Mouse (Mus musculus): ENCODE results near the gene Pdzd2. TPM values are rescaled to one million over a fixed set of nuclear protein-coding genes. Genes with fewer than 3 reads are reported as not detected.

Pdzd2 gene
- polyA plus RNA-seq, 1 experiment from 2014 or later: 13.7 TPM

DNA sequence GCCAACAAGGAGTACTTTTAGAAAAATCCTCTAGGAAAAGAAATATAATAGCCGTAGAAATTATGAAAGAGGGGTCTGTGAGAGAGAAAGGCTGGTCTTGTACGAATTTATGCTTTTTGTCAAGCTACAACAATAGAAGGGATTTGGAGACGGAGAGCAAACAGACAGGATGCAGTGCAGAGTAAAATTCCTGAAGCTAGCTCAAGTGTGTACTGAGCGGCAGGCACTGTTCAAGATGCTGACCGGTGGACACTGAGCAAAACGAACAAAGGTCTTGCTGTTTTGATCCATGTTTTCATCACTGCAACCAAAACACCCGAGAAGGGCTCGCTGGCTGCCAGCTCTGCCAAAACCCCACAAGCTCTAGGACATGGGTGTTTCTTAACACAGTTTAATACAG is 42.8 kb downstream of the Pdzd2 start:
- H3K27ac ChIP-seq: no peak overlapping the region
- no peak overlapping the region for H3K9ac ChIP-seq
- ATAC-seq (ENCODE audit: insufficient number of reproducible peaks, insufficient read depth, low FRiP score, low TSS enrichment): no peak
- H3K4me2 ChIP-seq (replicated peaks): no peak overlapping the region
- H3K36me3 ChIP-seq: no peaks in the 10 kb centered on the region
- H3K4me1 ChIP-seq: peaks cover 13% of the 10 kb centered on the region
- H3K27me3 ChIP-seq: no peaks in the 10 kb centered on the region
- 51% methylated on average over 8 of the region's 8 CpGs for WGBS
- no peaks in the 10 kb centered on the region for H3K9me3 ChIP-seq
- no peak overlapping the region for H3K4me3 ChIP-seq

DNA sequence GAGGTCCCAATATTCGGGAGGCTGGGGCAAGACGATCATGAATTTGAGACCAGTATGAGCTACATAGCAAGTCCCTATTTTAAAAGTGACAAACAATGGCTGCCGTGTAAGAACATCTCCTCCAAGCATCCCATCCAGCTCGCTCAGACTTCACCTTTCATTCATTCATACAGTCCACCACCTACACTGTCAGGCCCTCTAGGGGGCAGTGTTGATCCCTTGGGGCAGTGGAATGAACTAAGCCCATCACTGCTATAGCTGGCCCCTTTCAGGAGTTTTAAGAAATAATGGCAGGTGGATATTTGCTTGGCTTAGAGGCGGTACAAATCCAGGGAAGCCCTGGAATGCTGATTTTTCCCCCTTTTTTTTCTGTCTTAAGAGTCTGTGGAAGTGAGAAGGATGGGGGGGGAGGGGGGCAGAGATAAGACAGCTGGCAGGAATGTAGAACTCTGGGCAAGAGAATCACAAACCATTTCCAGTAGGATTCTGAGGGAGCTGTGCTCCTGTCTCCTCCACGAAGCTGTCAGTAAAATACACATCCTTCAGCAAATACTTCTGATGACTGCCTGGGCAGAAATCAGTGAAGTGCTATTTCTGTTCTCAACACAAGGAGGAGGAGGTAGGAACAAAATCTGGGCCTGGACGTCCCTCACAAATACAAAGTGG is 49.9 kb downstream of the Pdzd2 start:
- Histone ChIP-seq H3K36me3 (no peaks in the 10 kb centered on the region), H3K4me3 (no peak overlapping the region), H3K27ac (no peak overlapping the region), H3K4me1 (no peaks in the 10 kb centered on the region), H3K9me3 (peaks cover 2% of the 10 kb centered on the region; the same call in 1 of the 2 replicates), H3K4me2 (replicated peaks) (no peak overlapping the region), H3K9ac (no peak overlapping the region), H3K27me3 (no peaks in the 10 kb centered on the region)
- ATAC-seq (ENCODE audit: insufficient number of reproducible peaks, insufficient read depth, low FRiP score, low TSS enrichment): no peak
- WGBS: 83% methylated on average over 7 of the region's 7 CpGs

DNA sequence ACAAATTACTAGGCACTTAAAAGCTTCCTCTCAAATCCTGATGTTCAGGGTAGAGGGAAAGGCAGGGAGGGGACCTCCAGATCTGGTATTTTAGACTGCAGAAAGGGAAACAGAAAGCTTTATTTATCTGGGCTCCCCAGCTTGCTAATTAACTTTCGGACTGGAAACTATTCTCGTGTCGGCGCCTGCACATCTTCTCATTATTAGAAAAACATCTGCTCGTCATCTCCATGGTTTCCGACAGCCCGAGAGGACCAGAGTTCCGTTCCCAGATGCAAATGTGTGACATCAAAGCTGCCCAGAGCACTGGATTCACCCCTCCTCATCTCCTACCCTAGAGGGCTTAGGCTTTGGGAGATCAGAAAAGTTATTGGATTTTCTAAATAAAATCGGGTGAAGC is 57.2 kb downstream of the Pdzd2 start:
- Histone ChIP-seq H3K4me1 (peaks cover 6% of the 10 kb centered on the region; the same call in 1 of the 2 replicates), H3K4me3 (no peak overlapping the region), H3K36me3 (no peaks in the 10 kb centered on the region), H3K9me3 (peaks cover 5% of the 10 kb centered on the region; the same call in 1 of the 2 replicates), H3K9ac (no peak overlapping the region), H3K27ac (no peak overlapping the region), H3K4me2 (replicated peaks) (no peak overlapping the region), H3K27me3 (no peaks in the 10 kb centered on the region)
- ATAC-seq (ENCODE audit: insufficient number of reproducible peaks, insufficient read depth, low FRiP score, low TSS enrichment): no peak; the same call in 1 of the 2 replicates
- 36% methylated on average over 9 of the region's 9 CpGs for WGBS

DNA sequence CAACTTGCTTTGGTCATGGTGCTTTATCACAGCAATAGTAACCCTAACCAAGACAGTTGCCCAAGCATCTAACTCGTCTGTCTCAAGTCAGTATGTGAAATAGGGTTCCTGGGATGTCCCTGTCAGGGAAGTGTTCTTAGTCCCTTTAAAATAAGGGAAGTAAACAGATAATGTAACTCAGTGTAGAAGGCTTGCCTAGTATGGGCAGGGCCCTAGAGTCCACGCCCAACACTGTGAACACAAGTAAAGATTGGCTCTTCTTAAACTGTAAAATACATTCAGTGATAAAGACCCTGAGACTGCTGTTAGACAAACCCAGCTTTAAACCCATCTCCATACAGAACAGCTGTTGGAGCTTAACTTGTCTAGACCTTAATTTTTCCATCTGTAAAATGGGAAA is 57.8 kb downstream of the Pdzd2 start:
- H3K9ac ChIP-seq: no peak overlapping the region
- no peak for ATAC-seq (ENCODE audit: insufficient number of reproducible peaks, insufficient read depth, low FRiP score, low TSS enrichment)
- no peaks in the 10 kb centered on the region for H3K27me3 ChIP-seq
- no peak overlapping the region for H3K4me2 ChIP-seq (replicated peaks)
- peak overlapping the region; percentile 32; the same call in 1 of the 2 replicates for H3K27ac ChIP-seq
- H3K9me3 ChIP-seq: peaks cover 5% of the 10 kb centered on the region; the same call in 1 of the 2 replicates
- H3K4me3 ChIP-seq: no peak overlapping the region
- H3K4me1 ChIP-seq: peaks cover 6% of the 10 kb centered on the region; the same call in 1 of the 2 replicates
- WGBS: 88% methylated on average over 2 of the region's 2 CpGs
- H3K36me3 ChIP-seq: no peaks in the 10 kb centered on the region

DNA sequence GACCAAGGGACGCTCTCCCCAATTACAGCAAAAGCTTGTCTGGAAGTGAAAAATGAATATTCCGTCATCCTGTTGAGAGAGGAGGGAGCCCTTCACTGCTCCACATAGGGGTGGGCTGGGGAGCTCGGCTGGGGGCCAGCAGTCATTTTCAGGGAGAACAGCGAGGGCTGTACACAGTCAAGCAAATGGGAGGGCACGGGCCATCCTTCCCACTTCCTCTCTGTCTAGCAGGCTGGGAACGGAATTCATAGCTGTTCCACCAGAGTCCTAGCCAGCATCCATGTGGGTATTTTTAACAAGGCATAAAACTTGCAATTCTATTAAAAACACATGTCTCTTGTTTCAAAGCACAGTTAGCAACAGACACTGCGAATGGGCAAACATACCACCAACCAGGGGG is 59.0 kb downstream of the Pdzd2 start:
- Histone ChIP-seq H3K9me3 (peaks cover 5% of the 10 kb centered on the region; the same call in 1 of the 2 replicates), H3K4me1 (peaks cover 6% of the 10 kb centered on the region; the same call in 1 of the 2 replicates), H3K4me3 (no peak overlapping the region), H3K27ac (peak overlapping the region; percentile 78), H3K36me3 (no peaks in the 10 kb centered on the region), H3K9ac (no peak overlapping the region), H3K4me2 (replicated peaks) (peak overlapping the region; percentile 21; the same call in 1 of the 2 replicates), H3K27me3 (no peaks in the 10 kb centered on the region)
- 29% methylated on average over 7 of the region's 7 CpGs for WGBS
- peak; percentile 85; the same call in 1 of the 2 replicates for ATAC-seq (ENCODE audit: insufficient number of reproducible peaks, insufficient read depth, low FRiP score, low TSS enrichment)

DNA sequence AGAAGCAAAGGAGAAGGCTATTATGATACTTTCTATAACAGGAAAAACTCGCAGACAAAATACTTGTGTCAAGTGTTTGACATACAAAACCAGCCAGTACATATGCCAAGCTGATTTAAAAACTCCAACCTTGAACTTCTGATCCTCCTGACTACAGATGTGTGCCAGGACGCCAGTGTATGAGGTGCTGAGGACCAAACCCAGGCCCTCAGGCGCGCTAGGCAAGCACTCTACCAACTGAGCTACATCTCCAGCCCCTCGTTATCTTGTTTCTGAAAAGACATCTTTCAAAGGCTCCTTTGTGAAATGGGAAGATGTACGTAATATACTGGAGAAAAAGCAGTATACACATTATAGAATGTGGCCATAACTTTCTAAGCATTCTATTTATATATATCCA is 59.7 kb downstream of the Pdzd2 start:
- no peak for ATAC-seq (ENCODE audit: insufficient number of reproducible peaks, insufficient read depth, low FRiP score, low TSS enrichment)
- WGBS: 87% methylated on average over 6 of the region's 6 CpGs
- peak overlapping the region; percentile 41; the same call in 1 of the 2 replicates for H3K27ac ChIP-seq

DNA sequence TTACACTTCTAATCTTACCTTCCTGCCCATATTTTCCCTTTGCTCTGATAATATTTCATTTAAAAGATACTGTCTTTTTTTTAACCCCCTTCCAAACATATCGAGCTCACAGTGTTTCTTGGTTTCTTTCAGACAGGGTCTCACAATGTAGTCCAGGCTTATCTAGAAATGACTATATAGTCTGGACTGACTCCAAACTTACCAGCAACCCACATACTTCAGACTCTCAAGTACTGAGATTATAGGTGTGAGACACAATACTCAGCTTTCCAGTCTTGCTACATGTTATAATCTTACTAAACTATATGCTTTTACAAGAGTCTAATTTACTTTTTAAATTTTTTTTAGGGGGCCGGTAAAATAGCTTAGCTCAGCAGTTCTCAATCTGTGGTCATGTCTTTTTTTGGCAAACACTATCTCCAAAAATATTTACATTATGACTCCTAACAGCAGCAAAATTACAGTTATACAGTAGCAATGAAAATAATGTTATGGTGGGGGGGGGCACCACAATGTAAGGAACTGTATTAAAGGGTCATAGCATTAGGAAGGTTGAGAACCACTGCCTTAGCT is 61.1 kb downstream of the Pdzd2 start:
- no peak overlapping the region for H3K4me2 ChIP-seq (replicated peaks)
- WGBS: 83% methylated on average over 2 of the region's 2 CpGs
- no peak overlapping the region for H3K27ac ChIP-seq
- no peak overlapping the region for H3K4me3 ChIP-seq
- H3K4me1 ChIP-seq: peaks cover 6% of the 10 kb centered on the region; the same call in 1 of the 2 replicates
- no peaks in the 10 kb centered on the region for H3K27me3 ChIP-seq
- ATAC-seq (ENCODE audit: insufficient number of reproducible peaks, insufficient read depth, low FRiP score, low TSS enrichment): no peak
- no peaks in the 10 kb centered on the region for H3K9me3 ChIP-seq
- no peak overlapping the region for H3K9ac ChIP-seq
- no peaks in the 10 kb centered on the region for H3K36me3 ChIP-seq

More for the DNA sequence above, 59.7 kb downstream of the Pdzd2 start:
- H3K27me3 ChIP-seq: no peaks in the 10 kb centered on the region
- H3K4me3 ChIP-seq: no peak overlapping the region
- no peaks in the 10 kb centered on the region for H3K36me3 ChIP-seq
- peaks cover 5% of the 10 kb centered on the region; the same call in 1 of the 2 replicates for H3K9me3 ChIP-seq
- no peak overlapping the region for H3K4me2 ChIP-seq (replicated peaks)
- no peak overlapping the region for H3K9ac ChIP-seq
- peaks cover 6% of the 10 kb centered on the region; the same call in 1 of the 2 replicates for H3K4me1 ChIP-seq

DNA sequence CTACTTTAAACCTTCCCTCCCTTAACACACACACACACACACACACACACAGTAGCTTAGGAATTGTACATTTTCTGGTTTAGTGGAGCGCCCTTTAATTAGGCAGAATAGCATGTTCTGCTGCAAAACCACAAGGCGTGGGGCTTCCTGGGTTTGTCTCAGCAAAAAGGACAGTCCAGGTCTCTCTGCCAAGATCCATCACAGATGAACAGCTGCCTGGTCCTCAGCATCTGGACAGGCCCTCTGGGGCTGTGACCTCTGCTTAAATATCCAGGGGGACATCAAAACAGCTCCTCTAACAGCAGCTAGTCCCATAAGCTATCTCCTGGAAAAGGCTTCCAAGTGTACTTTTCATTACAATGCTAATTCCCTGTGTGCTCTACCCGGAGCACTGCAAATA is 64.4 kb downstream of the Pdzd2 start:
- Histone ChIP-seq H3K9ac (no peak overlapping the region), H3K9me3 (no peaks in the 10 kb centered on the region), H3K4me1 (0 out of 2 replicates have a peak, but pooled peaks cover under 1% of the 10 kb centered on the region), H3K27ac (no peak overlapping the region), H3K4me3 (no peak overlapping the region), H3K27me3 (no peaks in the 10 kb centered on the region), H3K36me3 (no peaks in the 10 kb centered on the region), H3K4me2 (replicated peaks) (no peak overlapping the region)
- ATAC-seq (ENCODE audit: insufficient number of reproducible peaks, insufficient read depth, low FRiP score, low TSS enrichment): no peak
- WGBS: 75% methylated on average over 3 of the region's 3 CpGs

DNA sequence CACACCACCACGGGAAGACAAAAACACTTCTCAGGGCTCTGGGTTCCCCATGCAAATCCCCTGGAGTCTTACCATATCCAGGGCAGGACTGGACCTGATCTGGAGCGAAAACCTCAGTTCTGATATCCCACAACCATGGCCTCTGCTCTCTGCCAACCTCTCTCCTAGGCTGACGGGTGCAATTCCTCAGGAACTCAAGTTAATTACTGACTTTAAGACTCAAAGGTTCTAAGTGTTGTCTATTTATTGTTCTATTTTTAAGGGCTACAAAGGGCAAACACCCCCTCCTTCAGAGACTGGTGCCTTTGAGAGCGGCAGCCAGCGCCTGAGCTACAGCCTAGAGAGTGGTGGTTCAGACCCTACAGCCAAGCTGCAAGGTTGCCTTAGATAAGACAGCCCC is 65.7 kb downstream of the Pdzd2 start:
- Histone ChIP-seq H3K4me2 (replicated peaks) (no peak overlapping the region), H3K36me3 (no peaks in the 10 kb centered on the region), H3K4me3 (no peak overlapping the region), H3K27me3 (no peaks in the 10 kb centered on the region), H3K9me3 (no peaks in the 10 kb centered on the region), H3K4me1 (no peaks in the 10 kb centered on the region), H3K27ac (no peak overlapping the region), H3K9ac (no peak overlapping the region)
- 83% methylated on average over 5 of the region's 5 CpGs for WGBS
- ATAC-seq (ENCODE audit: insufficient number of reproducible peaks, insufficient read depth, low FRiP score, low TSS enrichment): no peak

DNA sequence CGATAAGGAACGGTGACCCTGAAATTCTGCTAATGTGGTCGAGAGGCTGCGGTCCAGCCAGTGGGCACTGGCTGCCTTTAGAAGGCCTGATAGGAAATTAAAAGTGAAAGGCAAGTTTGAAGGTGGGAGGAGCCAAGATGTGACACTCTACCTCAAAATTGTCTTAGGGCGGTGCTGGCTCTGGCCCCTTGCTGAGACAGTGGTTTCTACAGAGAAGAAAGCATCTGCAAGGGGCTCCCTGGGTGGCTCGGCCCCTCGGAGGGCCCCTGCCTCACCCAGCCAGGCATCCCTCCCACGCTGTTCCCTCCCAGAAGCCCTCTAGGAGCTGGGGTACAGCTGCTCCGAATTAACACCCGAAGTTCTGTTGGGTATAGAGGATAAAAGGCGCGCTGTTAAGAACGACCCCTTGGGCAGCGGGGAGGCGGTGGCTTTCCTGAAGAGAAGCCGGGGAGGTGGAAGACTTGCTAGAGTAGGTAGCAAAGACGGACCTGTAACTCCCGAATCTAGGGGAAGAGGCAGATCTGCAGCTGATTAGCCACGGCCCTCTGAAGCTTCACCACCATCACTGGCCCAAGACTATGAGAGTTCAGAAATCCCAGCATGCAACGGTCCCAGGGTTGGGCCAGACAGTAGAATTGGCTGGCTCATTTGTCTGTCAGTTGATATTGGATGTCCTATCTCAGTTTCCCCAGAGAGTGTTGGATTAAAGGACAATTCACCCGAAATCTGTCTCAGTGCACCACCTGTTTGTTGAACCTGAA is 71.8 kb downstream of the Pdzd2 start:
- no peaks in the 10 kb centered on the region for H3K9me3 ChIP-seq
- H3K4me2 ChIP-seq (replicated peaks): peak overlapping the region; percentile 46
- no peaks in the 10 kb centered on the region for H3K27me3 ChIP-seq
- H3K9ac ChIP-seq: no peak overlapping the region
- H3K36me3 ChIP-seq: no peaks in the 10 kb centered on the region
- WGBS: 15% methylated on average over 21 of the region's 21 CpGs
- peak; percentile 80 for ATAC-seq (ENCODE audit: insufficient number of reproducible peaks, insufficient read depth, low FRiP score, low TSS enrichment)
- H3K4me3 ChIP-seq: no peak overlapping the region
- peak overlapping the region; percentile 41 for H3K27ac ChIP-seq
- peaks cover 14% of the 10 kb centered on the region for H3K4me1 ChIP-seq

DNA sequence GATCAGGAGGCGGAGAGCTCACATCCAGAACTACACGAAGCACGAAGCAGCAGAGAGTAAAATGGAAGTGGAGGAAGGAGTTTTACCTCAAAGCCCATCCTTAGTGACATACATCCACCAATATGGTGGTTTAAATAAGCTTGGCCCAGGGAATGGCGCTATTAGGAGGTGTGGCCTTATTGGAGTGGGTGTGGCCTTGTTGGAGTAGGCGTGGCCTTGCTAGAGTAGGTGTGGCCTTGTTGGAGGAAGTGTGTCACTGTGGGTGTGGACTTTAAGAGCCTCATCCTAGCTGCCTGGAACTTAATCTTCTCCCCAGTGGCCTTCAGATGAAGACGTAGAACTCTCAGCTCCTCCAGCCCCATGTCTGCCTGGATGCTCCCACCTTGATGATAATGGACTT is 73.8 kb downstream of the Pdzd2 start:
- Histone ChIP-seq H3K4me1 (peaks cover 14% of the 10 kb centered on the region), H3K27me3 (no peaks in the 10 kb centered on the region), H3K9me3 (no peaks in the 10 kb centered on the region), H3K36me3 (no peaks in the 10 kb centered on the region), H3K9ac (no peak overlapping the region), H3K27ac (no peak overlapping the region), H3K4me2 (replicated peaks) (no peak overlapping the region), H3K4me3 (no peak overlapping the region)
- 92% methylated on average over 6 of the region's 6 CpGs for WGBS
- no peak for ATAC-seq (ENCODE audit: insufficient number of reproducible peaks, insufficient read depth, low FRiP score, low TSS enrichment)

All from embryonic facial prominence, embryonic 12.5 days (tissue).